Mouse (Mus musculus): Measurements from ENCODE around the gene Myl9. TPM values are rescaled to one million over a fixed set of nuclear protein-coding genes. Genes with fewer than 3 reads are reported as not detected.
"Not testable (repeated sequence)": the region's sequence is repeated elsewhere in the genome, so short reads cannot be mapped to it uniquely, and the experiment has no call there.

Gene Myl9
- polyA plus RNA-seq, 1 experiment from 2014 or later = 83.4 TPM

DNA sequence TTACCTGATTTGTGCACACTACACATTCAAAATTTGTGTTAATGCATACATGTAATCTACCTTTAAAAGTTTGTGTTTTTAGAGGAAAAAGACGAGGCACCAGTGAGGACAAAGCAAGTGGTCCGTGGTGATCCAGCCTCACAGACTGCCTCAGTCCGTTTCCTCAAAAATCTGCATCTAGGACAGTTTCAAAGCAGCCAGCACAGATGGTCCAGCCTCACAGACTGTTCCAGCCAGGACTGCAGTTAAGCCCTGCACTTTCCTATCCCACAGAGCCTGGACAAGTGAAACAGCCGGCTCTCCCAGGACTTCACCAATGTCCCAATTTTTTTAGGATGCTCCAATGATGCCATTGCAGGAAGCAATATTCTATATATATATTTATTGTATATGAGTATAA lies 25.8 kb downstream of the Myl9 start:
- Histone ChIP-seq H3K27me3 (ENCODE audit: low read depth, poor library complexity, severe bottlenecking) (no peaks in the 10 kb centered on the region), H3K27ac (replicated peaks) (no peak overlapping the region), H3K9me3 (replicated peaks) (peaks cover 8% of the 10 kb centered on the region; the same call in 1 of the 2 replicates), H3K4me3 (no peak overlapping the region), H3K36me3 (no peaks in the 10 kb centered on the region), H3K4me1 (no peaks in the 10 kb centered on the region)
- no peak for DNase-seq (ENCODE audit: low spot score)
- 79% methylated on average over 4 of the region's 4 CpGs for WGBS

DNA sequence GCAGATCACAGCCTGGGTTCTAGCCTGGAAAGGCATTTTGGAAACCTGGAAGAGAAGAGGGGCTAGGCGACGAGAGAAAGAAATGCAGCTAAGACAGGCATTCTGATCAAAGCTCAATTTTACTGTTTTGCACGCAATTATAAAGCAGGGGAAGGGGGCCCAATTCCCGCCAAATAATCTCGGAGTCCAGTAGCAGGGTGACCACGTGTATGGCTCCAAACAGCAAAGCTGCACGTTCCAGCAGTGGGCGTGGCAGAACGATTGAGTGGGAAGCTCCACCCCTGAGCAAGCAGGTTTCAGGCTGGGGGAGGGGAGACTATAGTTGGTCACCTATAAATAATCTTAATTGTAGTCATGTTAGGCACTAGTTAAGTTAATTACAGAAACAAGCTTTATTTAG lies 26.9 kb downstream of the Myl9 start:
- not testable (repeated sequence) for H3K9me3 ChIP-seq (replicated peaks)

DNA sequence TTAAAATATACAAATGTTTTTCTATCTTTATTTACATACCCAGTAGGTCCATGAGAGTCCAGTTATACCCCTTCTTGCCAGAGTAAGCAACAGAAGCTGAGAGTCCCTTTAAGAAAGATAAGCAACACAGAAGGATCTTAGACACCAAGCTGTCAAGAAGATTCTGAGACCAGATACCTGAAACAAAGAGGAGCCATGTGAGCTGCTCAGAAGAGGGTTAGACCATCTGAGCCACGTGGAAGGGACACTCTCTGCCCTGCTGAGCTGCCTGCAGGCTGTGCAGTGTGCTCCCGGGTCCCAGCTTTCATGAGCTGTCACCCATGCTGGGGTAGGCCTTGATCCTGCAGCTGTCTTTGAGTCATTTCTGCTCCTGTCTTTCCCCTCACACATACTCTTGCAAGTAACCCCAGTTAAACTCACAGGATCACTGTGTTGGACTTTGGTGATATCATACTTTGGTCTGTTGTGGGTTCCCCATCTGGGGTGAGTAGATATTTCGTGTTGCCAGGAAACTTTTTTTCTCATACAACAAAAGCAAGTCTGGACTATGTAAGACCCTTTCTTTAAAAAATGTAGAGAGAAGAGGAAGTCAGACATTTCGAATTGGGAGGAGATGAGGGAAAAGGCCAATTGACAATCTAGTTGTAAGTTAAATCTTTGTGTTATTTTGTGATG lies 28.6 kb downstream of the Myl9 start:
- WGBS = 67% methylated on average over 4 of the region's 4 CpGs
- H3K9me3 ChIP-seq (replicated peaks) = no peaks in the 10 kb centered on the region
- no peaks in the 10 kb centered on the region for H3K36me3 ChIP-seq
- no peaks in the 10 kb centered on the region for H3K27me3 ChIP-seq (ENCODE audit: low read depth, poor library complexity, severe bottlenecking)
- H3K4me1 ChIP-seq = no peaks in the 10 kb centered on the region
- no peak for DNase-seq (ENCODE audit: low spot score)
- no peak overlapping the region for H3K4me3 ChIP-seq
- H3K27ac ChIP-seq (replicated peaks) = no peak overlapping the region

More for the DNA sequence above, 26.9 kb downstream of the Myl9 start:
- H3K27ac ChIP-seq (replicated peaks); H3K36me3 ChIP-seq; H3K4me3 ChIP-seq; H3K4me1 ChIP-seq; DNase-seq (ENCODE audit: low spot score); H3K27me3 ChIP-seq (ENCODE audit: low read depth, poor library complexity, severe bottlenecking): not testable (repeated sequence)
- WGBS = 57% methylated on average over 9 of the region's 9 CpGs

DNA sequence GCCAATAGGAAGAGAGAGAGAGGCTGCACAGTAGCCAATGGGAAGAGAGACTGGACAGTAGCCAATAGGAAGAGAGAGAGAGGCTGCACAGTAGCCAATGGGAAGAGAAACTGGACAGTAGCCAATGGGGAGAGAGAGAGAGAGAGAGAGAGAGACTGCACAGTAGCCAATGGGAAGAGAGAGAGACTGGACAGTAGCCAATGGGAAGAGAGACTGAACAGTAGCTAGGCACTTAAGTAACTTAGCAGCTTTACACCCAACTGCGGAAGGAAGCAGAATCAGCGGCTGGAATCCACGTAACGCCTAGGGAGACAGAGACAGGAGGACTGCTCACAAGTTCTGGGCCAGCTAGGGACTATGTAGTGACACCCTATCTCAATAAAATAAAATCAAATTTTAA lies 29.4 kb downstream of the Myl9 start:
- Histone ChIP-seq H3K36me3 (no peaks in the 10 kb centered on the region), H3K27me3 (ENCODE audit: low read depth, poor library complexity, severe bottlenecking) (no peaks in the 10 kb centered on the region), H3K9me3 (replicated peaks) (no peaks in the 10 kb centered on the region), H3K27ac (replicated peaks) (no peak overlapping the region), H3K4me1 (no peaks in the 10 kb centered on the region; the same call in 1 of the 2 replicates), H3K4me3 (no peak overlapping the region)
- DNase-seq (ENCODE audit: low spot score) = no peak
- WGBS = 91% methylated on average over 4 of the region's 4 CpGs

DNA sequence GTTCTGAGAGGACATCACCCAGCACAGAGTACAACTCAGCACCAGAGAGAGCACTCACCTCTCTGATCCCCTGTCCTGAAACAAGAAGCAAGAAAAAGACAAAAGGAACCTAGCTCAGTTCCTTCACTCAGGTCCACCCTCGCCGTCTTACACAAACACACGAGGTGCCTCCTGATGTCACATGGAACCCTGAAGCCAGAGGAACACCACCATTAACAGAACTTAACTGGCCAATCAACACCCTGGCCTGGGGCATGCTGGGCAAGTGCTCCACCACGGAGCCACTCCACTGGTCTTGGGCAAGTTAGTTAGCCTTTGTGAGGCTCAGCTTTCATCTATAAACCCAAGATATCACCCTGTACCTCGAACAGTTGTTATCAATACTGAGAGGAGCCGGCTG lies 31.7 kb downstream of the Myl9 start:
- Histone ChIP-seq H3K4me3 (no peak overlapping the region), H3K36me3 (no peaks in the 10 kb centered on the region), H3K27ac (replicated peaks) (no peak overlapping the region), H3K9me3 (replicated peaks) (no peaks in the 10 kb centered on the region), H3K27me3 (ENCODE audit: low read depth, poor library complexity, severe bottlenecking) (no peaks in the 10 kb centered on the region), H3K4me1 (no peaks in the 10 kb centered on the region; the same call in 1 of the 2 replicates)
- WGBS = 79% methylated on average over 6 of the region's 6 CpGs
- no peak for DNase-seq (ENCODE audit: low spot score)

DNA sequence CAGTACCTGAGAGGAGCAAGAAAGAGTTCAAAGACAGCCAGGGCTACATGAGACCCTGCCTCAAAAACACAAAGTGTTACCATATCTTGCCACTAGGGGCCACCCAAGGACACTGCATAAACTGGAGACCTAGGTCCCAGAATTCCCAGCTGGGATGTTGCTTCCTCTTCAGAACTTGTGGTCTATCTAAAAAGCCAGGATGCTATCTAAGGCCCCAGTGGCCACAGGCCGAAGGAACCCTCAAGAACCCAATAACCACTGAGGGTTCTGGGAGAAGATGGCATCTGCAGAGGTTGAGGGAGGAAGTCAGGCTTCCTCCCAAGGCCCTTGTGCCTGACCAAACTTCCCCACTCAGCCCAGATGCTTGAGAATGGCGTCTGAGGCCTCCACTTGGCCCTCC lies 34.4 kb downstream of the Myl9 start:
- no peaks in the 10 kb centered on the region for H3K9me3 ChIP-seq (replicated peaks)
- H3K27ac ChIP-seq (replicated peaks) = peak overlapping the region; percentile 61
- peaks cover 16% of the 10 kb centered on the region for H3K4me1 ChIP-seq
- peak; percentile 65 for DNase-seq (ENCODE audit: low spot score)
- 61% methylated on average over 2 of the region's 2 CpGs for WGBS
- H3K36me3 ChIP-seq = no peaks in the 10 kb centered on the region
- no peak overlapping the region for H3K4me3 ChIP-seq
- no peaks in the 10 kb centered on the region for H3K27me3 ChIP-seq (ENCODE audit: low read depth, poor library complexity, severe bottlenecking)

DNA sequence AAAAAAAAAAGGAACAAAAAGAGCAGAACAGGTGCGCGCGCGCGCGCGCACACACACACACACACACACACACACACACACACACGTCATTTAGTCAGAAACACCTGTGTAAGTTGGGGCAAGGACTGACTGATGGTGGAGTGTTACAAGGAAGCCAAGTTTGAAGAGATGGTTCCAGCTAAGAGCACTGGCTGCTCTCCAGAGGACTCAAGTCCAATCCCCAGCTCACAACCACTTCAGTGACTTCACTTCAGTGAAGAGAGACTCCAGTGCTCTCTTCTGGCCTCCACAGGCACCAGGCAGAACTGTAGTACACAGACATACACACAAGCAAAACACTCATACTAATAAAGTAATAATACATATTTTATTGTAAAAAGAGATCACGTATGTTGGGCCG lies 35.5 kb downstream of the Myl9 start:
- no peak for DNase-seq (ENCODE audit: low spot score)
- Histone ChIP-seq H3K27ac (replicated peaks) (no peak overlapping the region), H3K36me3 (no peaks in the 10 kb centered on the region), H3K9me3 (replicated peaks) (no peaks in the 10 kb centered on the region), H3K4me1 (peaks cover 28% of the 10 kb centered on the region), H3K27me3 (ENCODE audit: low read depth, poor library complexity, severe bottlenecking) (no peaks in the 10 kb centered on the region), H3K4me3 (no peak overlapping the region)
- 96% methylated on average over 10 of the region's 10 CpGs for WGBS

DNA sequence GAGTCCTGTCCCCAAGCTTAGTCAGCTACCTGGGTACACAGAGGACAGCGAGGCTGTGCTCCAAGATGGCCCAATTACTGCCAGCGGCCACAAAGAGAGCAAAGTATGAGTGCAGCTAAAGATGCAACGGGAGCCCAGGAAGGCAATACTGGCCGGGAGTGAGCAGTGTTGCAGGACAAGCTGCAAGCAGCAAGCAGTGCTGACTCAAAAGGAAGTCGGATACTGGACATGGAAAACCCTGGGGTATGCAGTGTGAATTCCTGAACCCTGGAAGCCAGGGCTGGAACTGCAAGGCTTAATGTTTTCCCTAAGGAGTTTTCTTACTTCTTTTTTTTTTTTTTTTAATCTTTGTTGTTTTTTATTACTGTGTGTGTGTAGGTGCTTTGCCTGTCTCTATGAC lies 36.3 kb downstream of the Myl9 start:
- H3K9me3 ChIP-seq (replicated peaks) = no peaks in the 10 kb centered on the region
- H3K36me3 ChIP-seq = no peaks in the 10 kb centered on the region
- no peak overlapping the region for H3K27ac ChIP-seq (replicated peaks)
- DNase-seq (ENCODE audit: low spot score) = no peak
- H3K27me3 ChIP-seq (ENCODE audit: low read depth, poor library complexity, severe bottlenecking) = no peaks in the 10 kb centered on the region
- H3K4me3 ChIP-seq = no peak overlapping the region
- peaks cover 29% of the 10 kb centered on the region for H3K4me1 ChIP-seq
- WGBS = 78% methylated on average over 5 of the region's 5 CpGs

DNA sequence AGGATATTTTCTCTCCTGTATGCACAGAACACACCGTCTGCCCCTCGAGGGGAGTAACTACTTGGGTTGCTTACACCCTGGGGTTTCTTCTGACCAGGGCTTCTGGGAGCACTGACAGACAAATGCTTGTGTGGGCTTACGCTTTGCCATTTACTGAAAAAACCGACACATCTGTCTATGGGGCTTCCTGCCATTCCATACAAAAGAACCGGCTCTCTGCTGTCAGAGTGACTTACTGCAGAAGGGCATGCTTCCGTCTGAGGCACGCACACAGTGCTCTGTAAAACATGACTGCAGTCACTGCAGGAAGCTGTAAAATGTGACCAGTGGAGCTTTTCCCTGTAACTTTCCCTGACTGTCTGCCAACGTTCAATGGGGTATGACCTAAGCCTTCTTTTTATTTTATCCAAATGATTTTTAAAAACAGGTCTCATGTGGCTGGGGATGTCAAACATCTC lies 39.2 kb downstream of the Myl9 start:
- WGBS = 30% methylated on average over 8 of the region's 8 CpGs
- Histone ChIP-seq H3K4me3 (no peak overlapping the region), H3K4me1 (peaks cover 29% of the 10 kb centered on the region), H3K27me3 (ENCODE audit: low read depth, poor library complexity, severe bottlenecking) (no peaks in the 10 kb centered on the region), H3K9me3 (replicated peaks) (no peaks in the 10 kb centered on the region), H3K36me3 (no peaks in the 10 kb centered on the region), H3K27ac (replicated peaks) (peak overlapping the region; percentile 71)
- DNase-seq (ENCODE audit: low spot score) = peak; percentile 24

DNA sequence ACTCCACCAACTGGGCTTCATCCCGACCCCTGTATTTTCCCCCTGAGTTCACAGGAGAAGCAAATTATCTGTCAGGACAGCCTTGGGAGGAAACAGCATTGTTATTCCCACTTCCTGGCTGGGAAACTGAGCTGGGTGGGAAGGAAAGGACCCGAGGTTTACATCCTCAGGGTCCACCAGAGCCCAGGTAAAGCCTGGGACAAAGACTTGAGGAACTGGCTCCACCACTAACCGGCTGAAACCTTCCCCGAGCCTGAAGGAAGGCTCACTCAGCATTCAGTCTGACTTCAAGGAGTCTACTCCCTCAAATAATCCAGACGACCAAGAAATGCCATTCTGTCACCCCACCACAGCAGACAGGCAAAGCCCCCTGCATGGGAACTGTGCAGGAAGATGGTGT lies 39.7 kb downstream of the Myl9 start:
- peak overlapping the region; percentile 71 for H3K27ac ChIP-seq (replicated peaks)

DNA sequence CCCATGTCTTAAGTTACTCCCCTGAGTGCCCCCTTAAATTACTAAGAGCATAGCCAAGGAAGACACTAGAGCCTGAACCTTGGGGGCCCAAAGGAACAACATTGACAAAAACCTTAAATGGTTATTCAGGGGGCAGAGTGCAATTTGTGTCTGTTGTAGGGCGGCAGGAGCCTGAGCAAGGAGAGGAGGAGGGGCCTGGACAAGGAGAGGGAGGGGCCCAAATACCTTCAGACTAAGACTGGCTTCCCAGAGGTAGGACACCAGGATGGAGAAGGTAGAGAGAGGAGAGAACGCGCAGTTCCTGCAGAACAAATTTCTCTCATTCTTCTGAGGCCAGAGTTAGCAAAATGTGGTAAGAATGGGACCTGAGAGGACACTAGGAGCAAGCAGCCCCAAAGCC lies 40.2 kb downstream of the Myl9 start:
- Histone ChIP-seq H3K27me3 (ENCODE audit: low read depth, poor library complexity, severe bottlenecking) (no peaks in the 10 kb centered on the region), H3K4me1 (peaks cover 29% of the 10 kb centered on the region), H3K4me3 (no peak overlapping the region), H3K36me3 (no peaks in the 10 kb centered on the region), H3K27ac (replicated peaks) (no peak overlapping the region; the same call in 1 of the 2 replicates), H3K9me3 (replicated peaks) (no peaks in the 10 kb centered on the region)
- DNase-seq (ENCODE audit: low spot score) = no peak
- WGBS = 64% methylated on average over 3 of the region's 3 CpGs

More for the DNA sequence above, 39.7 kb downstream of the Myl9 start:
- no peak overlapping the region for H3K4me3 ChIP-seq
- H3K36me3 ChIP-seq = no peaks in the 10 kb centered on the region
- H3K4me1 ChIP-seq = peaks cover 29% of the 10 kb centered on the region
- no peaks in the 10 kb centered on the region for H3K27me3 ChIP-seq (ENCODE audit: low read depth, poor library complexity, severe bottlenecking)
- DNase-seq (ENCODE audit: low spot score) = no peak
- H3K9me3 ChIP-seq (replicated peaks) = no peaks in the 10 kb centered on the region
- 51% methylated on average over 5 of the region's 5 CpGs for WGBS

DNA sequence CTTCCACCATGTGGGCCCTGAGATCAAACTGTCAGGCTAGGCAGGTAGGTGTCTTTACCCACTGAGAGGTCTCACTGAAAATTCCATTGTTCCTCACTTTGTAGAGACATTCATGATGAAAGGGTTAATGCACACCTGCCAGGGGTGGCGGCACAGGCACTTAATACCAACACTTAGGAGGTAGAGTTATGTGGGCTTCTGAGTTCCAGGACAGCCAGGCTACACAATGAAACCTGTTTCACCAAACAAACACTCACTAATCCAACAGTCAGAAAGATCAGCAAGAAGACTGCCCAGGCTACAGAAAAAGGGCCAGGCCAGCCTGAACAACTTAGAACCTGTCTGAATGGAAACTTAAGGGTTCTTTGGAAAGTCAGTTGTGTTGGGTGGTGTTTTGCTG lies 40.9 kb downstream of the Myl9 start:
- no peaks in the 10 kb centered on the region for H3K36me3 ChIP-seq
- peaks cover 29% of the 10 kb centered on the region for H3K4me1 ChIP-seq
- H3K27me3 ChIP-seq (ENCODE audit: low read depth, poor library complexity, severe bottlenecking) = no peaks in the 10 kb centered on the region
- H3K27ac ChIP-seq (replicated peaks) = no peak overlapping the region
- WGBS = 59% methylated on average over 1 of the region's 1 CpGs
- H3K4me3 ChIP-seq = no peak overlapping the region
- H3K9me3 ChIP-seq (replicated peaks) = no peaks in the 10 kb centered on the region
- DNase-seq (ENCODE audit: low spot score) = no peak

DNA sequence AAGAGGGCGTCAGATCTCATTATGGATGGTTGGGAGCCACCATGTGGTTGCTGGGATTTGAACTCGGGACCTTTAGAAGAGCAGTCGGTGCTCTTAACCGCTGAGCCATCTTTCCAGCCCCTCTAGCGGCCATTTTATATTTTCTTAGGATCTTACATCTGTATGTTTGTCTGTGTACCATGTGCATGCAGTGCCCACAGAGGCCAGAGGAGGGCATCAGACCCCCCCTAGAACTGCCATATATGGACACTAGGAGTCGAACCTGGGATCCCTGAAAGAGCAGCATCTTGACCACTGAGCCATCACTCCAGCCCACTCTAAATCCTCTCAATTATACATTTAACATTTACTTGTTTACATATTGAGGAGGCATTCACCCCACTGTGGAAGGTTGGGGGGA lies 49.9 kb downstream of the Myl9 start:
- not testable (repeated sequence) for DNase-seq (ENCODE audit: low spot score); H3K27me3 ChIP-seq (ENCODE audit: low read depth, poor library complexity, severe bottlenecking); H3K4me3 ChIP-seq; H3K4me1 ChIP-seq; H3K9me3 ChIP-seq (replicated peaks); H3K27ac ChIP-seq (replicated peaks)
- 83% methylated on average over 6 of the region's 6 CpGs for WGBS
- peaks cover 22% of the 10 kb centered on the region for H3K36me3 ChIP-seq
